8 mouse cellular contexts compared by ENCODE assay signal in the genomic region with DNA sequence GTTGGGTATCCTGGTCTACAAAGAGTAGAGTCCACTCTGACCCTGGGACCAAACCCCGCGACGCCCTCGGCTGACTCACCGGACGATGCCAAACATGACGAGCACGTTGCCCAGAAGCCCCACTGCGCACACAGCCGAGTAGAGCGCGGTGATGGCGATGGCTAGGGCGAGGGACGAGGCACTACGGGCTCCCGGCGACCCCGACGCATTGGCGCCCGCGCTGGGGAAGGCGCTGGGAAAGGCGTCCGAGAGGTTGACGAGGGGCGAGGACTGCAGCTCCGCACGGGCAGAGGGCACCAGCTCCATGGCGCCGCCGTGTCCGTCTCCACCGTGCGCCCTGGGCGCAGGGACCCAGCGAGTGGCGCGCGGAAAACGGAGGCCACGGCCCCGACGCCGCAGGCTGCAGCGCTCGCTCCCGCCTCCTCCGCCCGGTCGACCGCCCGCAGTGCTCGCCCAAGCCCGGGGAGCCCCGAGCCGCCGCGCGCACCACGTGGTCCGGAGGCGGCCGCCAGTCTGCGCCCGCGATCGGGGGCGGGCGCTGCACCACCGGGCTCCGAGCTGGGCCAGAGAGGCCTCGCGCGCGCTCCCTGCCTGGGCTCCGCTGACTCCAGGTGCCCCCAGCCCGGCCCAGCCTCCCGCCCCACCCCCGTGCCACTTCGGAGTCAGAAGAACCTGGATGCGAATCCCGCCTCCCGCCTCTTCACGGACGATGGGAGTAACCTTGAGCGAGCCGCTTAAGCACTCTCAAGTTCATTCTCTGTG. TPM values are rescaled to one million over a fixed set of nuclear protein-coding genes. Genes with fewer than 3 reads are reported as not detected.
DNase-seq lines count a peak whose midpoint lies in the region; ATAC-seq and TF ChIP-seq lines count a peak whose summit lies in the region.

A gene (minus strand): TSS at position 407 of the 762 bp plus-strand sequence.

- no peaks in the 10 kb centered on the region for H3K4me1 ChIP-seq in bone marrow macrophage, adult 2 months (ENCODE audit: control insufficient read depth, insufficient read depth, low read length)
- no peaks in the 10 kb centered on the region for H3K4me1 ChIP-seq in forebrain, postnatal 0 days (ENCODE audit: insufficient read depth)
- H3K4me1 ChIP-seq in limb, embryonic 13.5 days, result peaks cover 4% of the 10 kb centered on the region; the same call in 1 of the 2 replicates

- peak within 1 kb of the TSS; percentile 79 for H3K4me2 ChIP-seq in forebrain, postnatal 0 days (ENCODE audit: low read depth)
- H3K4me2 ChIP-seq in limb, embryonic 13.5 days (replicated peaks), result peak within 1 kb of the TSS; percentile 91

- no peak within 1 kb of the TSS for H3K27ac ChIP-seq in bone marrow macrophage, adult 2 months (ENCODE audit: insufficient read depth, low read depth, low read length)
- H3K27ac ChIP-seq in forebrain, postnatal 0 days (ENCODE audit: low read depth, low read length), result no peak within 1 kb of the TSS
- no peak within 1 kb of the TSS for H3K27ac ChIP-seq in limb, embryonic 13.5 days

- no peaks in the 10 kb centered on the region for H3K36me3 ChIP-seq in forebrain, postnatal 0 days (ENCODE audit: insufficient read depth)
- H3K36me3 ChIP-seq in limb, embryonic 13.5 days, result no peaks in the 10 kb centered on the region

- ATAC-seq in forebrain, postnatal 0 days, result peak; percentile 54
- no peak for ATAC-seq in limb, embryonic 13.5 days (ENCODE audit: low FRiP score, low read depth)

- peaks cover 36% of the 10 kb centered on the region for H3K27me3 ChIP-seq in forebrain, postnatal 0 days (ENCODE audit: insufficient read depth, low read length)
- H3K27me3 ChIP-seq in limb, embryonic 13.5 days, result peaks cover 68% of the 10 kb centered on the region

- no peaks in the 10 kb centered on the region for H3K9me3 ChIP-seq in forebrain, postnatal 0 days (ENCODE audit: low read length)
- no peaks in the 10 kb centered on the region for H3K9me3 ChIP-seq in limb, embryonic 13.5 days

- WGBS in forebrain, postnatal 0 days, result 2% methylated on average over 75 of the region's 89 CpGs
- WGBS in limb, embryonic 13.5 days, result under 1% methylated on average over 82 of the region's 89 CpGs

- H3K9ac ChIP-seq in forebrain, postnatal 0 days, result peak within 1 kb of the TSS; percentile 41
- H3K9ac ChIP-seq in limb, embryonic 13.5 days, result peak within 1 kb of the TSS; percentile 59

- TF ChIP-seq CTCF in bone marrow macrophage, adult 2 months (IDR thresholded peaks at IDR 0.05; ENCODE audit: low read depth, low read length), result no peak
- no peak for TF ChIP-seq CTCF in forebrain, postnatal 0 days (IDR thresholded peaks at IDR 0.05; ENCODE audit: low read depth)

- no peak for TF ChIP-seq POLR2A in bone marrow macrophage, adult 2 months (IDR thresholded peaks at IDR 0.05; ENCODE audit: borderline replicate concordance, low read depth, low read length)

- H3K4me3 ChIP-seq in bone marrow macrophage, adult 2 months (ENCODE audit: insufficient read depth, low read length), result peak within 1 kb of the TSS; percentile 6; the same call in 1 of the 2 replicates
- peak within 1 kb of the TSS; percentile 48 for H3K4me3 ChIP-seq in forebrain, postnatal 0 days (ENCODE audit: low read depth, low read length)
- H3K4me3 ChIP-seq in limb, embryonic 13.5 days, result peak within 1 kb of the TSS; percentile 56

- no peak for DNase-seq in layer of hippocampus, postnatal 36 days
- DNase-seq in layer of hippocampus, adult 11-12 months (ENCODE audit: low spot score), result no peak
- no peak for DNase-seq in forebrain, postnatal 0 days
- DNase-seq in right cerebral cortex, postnatal 14 days, result peak; percentile 48
- no peak for DNase-seq in cerebellum, postnatal 14 days
- no peak for DNase-seq in B cell, adult 2 months

RNA-seq across cellular contexts. Expression of the gene that starts here (rescaled TPM):
- total RNA-seq in layer of hippocampus, postnatal 36 days (2021), result 10 to 100 TPM; 10.7 to 11.3 TPM
- not detected in 2 replicates for polyA plus RNA-seq in bone marrow macrophage, adult 2 months (2012; ENCODE audit: insufficient read depth, insufficient read length, missing spikeins)
- 1.5 and 1.6 TPM in 2 replicates for total RNA-seq in forebrain, postnatal 0 days (2014; rRNA removed)
- polyA plus RNA-seq in forebrain, postnatal 0 days (2015; fragmentation: Nextera tagmentation; extraction: Ambion mirVana), result 0.23 and 0.53 TPM in 2 replicates
- 0.31 and 0.43 TPM in 2 replicates for polyA plus RNA-seq in limb, embryonic 13.5 days (2015; fragmentation: Nextera tagmentation; extraction: Ambion mirVana)

Comparison
In these comparisons a context has a peak if more than half of its experiments do, and no peak if none do; other contexts are left out.
1. H3K4me3 ChIP-seq: peak in every context shown above with its lines; median percentile 56 in limb, embryonic 13.5 days; 48 in forebrain, postnatal 0 days; 6 in bone marrow macrophage, adult 2 months.